Mouse (Mus musculus) neural tube, embryonic 15.5 days (tissue): Measurements from ENCODE around the gene Far1. TPM values are rescaled to one million over a fixed set of nuclear protein-coding genes. Genes with fewer than 3 reads are reported as not detected.

Experiments used
- ATAC-seq: fragments of 200-750 bp; cut with Nextera tagmentation; 2 replicates; pipeline ENCODE4 v1.8.0; 2017; ENCODE audit warnings: mild to moderate bottlenecking, moderate TSS enrichment, moderate library complexity; ENCODE audit not compliant: low FRiP score
- H3K27ac ChIP-seq: fragments of 300-500 bp; sonication (generic); replicated peaks from 2 replicates; pipeline ENCODE4 v1.5.1; 2015; ENCODE audit warnings: mild to moderate bottlenecking, inconsistent platforms
- H3K27me3 ChIP-seq: fragments of 300-500 bp; sonication (generic); replicated peaks from 2 replicates; pipeline ENCODE4 v1.6.1; 2015; ENCODE audit warnings: inconsistent platforms
- H3K36me3 ChIP-seq: fragments of 300-500 bp; sonication (generic); 2 replicates; pipeline ENCODE4 v1.6.1; 2015; ENCODE audit warnings: inconsistent platforms
- H3K4me1 ChIP-seq: fragments of 300-500 bp; sonication (generic); 2 replicates; pipeline ENCODE4 v1.6.1; 2015; ENCODE audit warnings: inconsistent platforms
- H3K4me2 ChIP-seq: fragments of 300-500 bp; sonication (generic); 2 replicates; pipeline ENCODE4 v1.6.1; 2015; ENCODE audit warnings: inconsistent platforms, mild to moderate bottlenecking, moderate library complexity
- H3K4me3 ChIP-seq: fragments of 300-500 bp; sonication (generic); replicated peaks from 2 replicates; pipeline ENCODE4 v1.5.1; 2015; ENCODE audit warnings: mild to moderate bottlenecking, inconsistent platforms
- H3K9ac ChIP-seq: fragments of 300-500 bp; sonication (generic); replicated peaks from 2 replicates; pipeline ENCODE4 v1.6.1; 2015; ENCODE audit warnings: mild to moderate bottlenecking, inconsistent platforms
- H3K9me3 ChIP-seq: fragments of 300-500 bp; sonication (generic); replicated peaks from 2 replicates; pipeline ENCODE4 v1.6.1; 2016; ENCODE audit warnings: inconsistent platforms
- WGBS: fragments of 180-500 bp; shearing (Covaris S2); methylation state at CpG from one replicate; pipeline ENCODE4 v1.1.7; 2015; ENCODE audit warnings: mixed read lengths; 5-methylcytosine and 5-hydroxymethylcytosine counted together
- polyA plus RNA-seq: library from polyadenylated mRNA; unstranded; fragments of >200 nt; fragmentation: Nextera tagmentation; extraction: Ambion mirVana; gene quantifications from 2 replicates; pipeline ENCODE4 v1.2.1, GENCODE M21; 2015

Gene Far1
- polyA plus RNA-seq, 1 experiment from 2014 or later = 61.2 TPM

GRCm38 (mm10) chr7:113512527-113513285 lies 928 bp upstream of the Far1 start:
- 19% methylated on average over 20 of the region's 20 CpGs for WGBS
- 0 out of 2 replicates have a peak, but pooled peaks cover 2% of the 10 kb centered on the region for H3K27me3 ChIP-seq
- peaks cover 18% of the 10 kb centered on the region for H3K4me1 ChIP-seq
- peak overlapping the region; percentile 85 for H3K4me2 ChIP-seq
- H3K27ac ChIP-seq = peak overlapping the region; percentile 96
- H3K4me3 ChIP-seq = peak overlapping the region; percentile 99
- H3K9ac ChIP-seq = peak overlapping the region; percentile 60
- H3K9me3 ChIP-seq = no peaks in the 10 kb centered on the region
- H3K36me3 ChIP-seq = no peaks in the 10 kb centered on the region
- no peak for ATAC-seq

GRCm38 (mm10) chr7:113513963-113514649 lies 472 bp downstream of the Far1 start:
- Histone ChIP-seq H3K4me2 (peak overlapping the region; percentile 85), H3K27ac (peak overlapping the region; percentile 96), H3K9me3 (no peaks in the 10 kb centered on the region), H3K27me3 (0 out of 2 replicates have a peak, but pooled peaks cover 2% of the 10 kb centered on the region), H3K4me1 (peaks cover 18% of the 10 kb centered on the region), H3K36me3 (no peaks in the 10 kb centered on the region), H3K9ac (peak overlapping the region; percentile 98), H3K4me3 (peak overlapping the region; percentile 99)
- peak; percentile 73 for ATAC-seq
- WGBS = under 1% methylated on average over 40 of the region's 45 CpGs

- no peak overlapping the region for H3K9ac ChIP-seq
- H3K27ac ChIP-seq = no peak overlapping the region
- H3K36me3 ChIP-seq = no peaks in the 10 kb centered on the region
- no peak overlapping the region for H3K4me3 ChIP-seq
- peaks cover 18% of the 10 kb centered on the region for H3K4me1 ChIP-seq
- H3K9me3 ChIP-seq = no peaks in the 10 kb centered on the region
- 82% methylated on average over 4 of the region's 4 CpGs for WGBS
- no peak for ATAC-seq
- no peak overlapping the region for H3K4me2 ChIP-seq
- H3K27me3 ChIP-seq = no peaks in the 10 kb centered on the region
These were observed 2.2 kb downstream of the Far1 start for GRCm38 (mm10) chr7:113515831-113516230.

- peaks cover 13% of the 10 kb centered on the region for H3K4me1 ChIP-seq
- 60% methylated on average over 3 of the region's 3 CpGs for WGBS
- no peak overlapping the region for H3K4me2 ChIP-seq
- no peaks in the 10 kb centered on the region for H3K9me3 ChIP-seq
- H3K27ac ChIP-seq = no peak overlapping the region
- H3K9ac ChIP-seq = no peak overlapping the region
- H3K27me3 ChIP-seq = no peaks in the 10 kb centered on the region
- H3K4me3 ChIP-seq = no peak overlapping the region
- ATAC-seq = no peak
- H3K36me3 ChIP-seq = no peaks in the 10 kb centered on the region
These were observed 4.8 kb downstream of the Far1 start for GRCm38 (mm10) chr7:113518419-113518818.

- 88% methylated on average over 2 of the region's 2 CpGs for WGBS
- H3K4me1 ChIP-seq = peaks cover 13% of the 10 kb centered on the region
- no peak overlapping the region for H3K9ac ChIP-seq
- no peaks in the 10 kb centered on the region for H3K27me3 ChIP-seq
- no peak overlapping the region for H3K27ac ChIP-seq
- no peaks in the 10 kb centered on the region for H3K36me3 ChIP-seq
- no peak overlapping the region for H3K4me2 ChIP-seq
- ATAC-seq = no peak
- H3K9me3 ChIP-seq = no peaks in the 10 kb centered on the region
- no peak overlapping the region for H3K4me3 ChIP-seq
These were observed 5.3 kb downstream of the Far1 start for GRCm38 (mm10) chr7:113518961-113519360.

GRCm38 (mm10) chr7:113543158-113543557 lies 29.5 kb downstream of the Far1 start:
- Histone ChIP-seq H3K4me2 (no peak overlapping the region), H3K27me3 (no peaks in the 10 kb centered on the region), H3K9me3 (no peaks in the 10 kb centered on the region), H3K27ac (no peak overlapping the region), H3K4me3 (no peak overlapping the region), H3K36me3 (peaks cover 20% of the 10 kb centered on the region), H3K9ac (no peak overlapping the region), H3K4me1 (no peaks in the 10 kb centered on the region)
- 33% methylated on average over 1 of the region's 1 CpGs for WGBS
- no peak for ATAC-seq

- H3K4me1 ChIP-seq = no peaks in the 10 kb centered on the region
- H3K4me3 ChIP-seq = no peak overlapping the region
- no peak overlapping the region for H3K4me2 ChIP-seq
- no peaks in the 10 kb centered on the region for H3K27me3 ChIP-seq
- H3K9ac ChIP-seq = no peak overlapping the region
- ATAC-seq = no peak
- H3K9me3 ChIP-seq = no peaks in the 10 kb centered on the region
- H3K36me3 ChIP-seq = peaks cover 16% of the 10 kb centered on the region
- H3K27ac ChIP-seq = no peak overlapping the region
These were observed 38.3 kb downstream of the Far1 start for GRCm38 (mm10) chr7:113551742-113552463.

- Histone ChIP-seq H3K27me3 (no peaks in the 10 kb centered on the region), H3K4me3 (no peak overlapping the region)
- WGBS = 83% methylated on average over 2 of the region's 2 CpGs
These were observed 38.9 kb downstream of the Far1 start for GRCm38 (mm10) chr7:113552508-113552907.

GRCm38 (mm10) chr7:113556138-113556537 lies 42.5 kb downstream of the Far1 start:
- H3K27me3 ChIP-seq = no peaks in the 10 kb centered on the region
- peaks cover 9% of the 10 kb centered on the region for H3K36me3 ChIP-seq
- no peak overlapping the region for H3K27ac ChIP-seq
- no peaks in the 10 kb centered on the region for H3K4me1 ChIP-seq
- ATAC-seq = no peak
- H3K9ac ChIP-seq = no peak overlapping the region
- H3K9me3 ChIP-seq = no peaks in the 10 kb centered on the region
- 89% methylated on average over 1 of the region's 1 CpGs for WGBS
- H3K4me2 ChIP-seq = no peak overlapping the region
- H3K4me3 ChIP-seq = no peak overlapping the region

More at GRCm38 (mm10) chr7:113552508-113552907, 38.9 kb downstream of the Far1 start:
- H3K9ac ChIP-seq = no peak overlapping the region
- H3K9me3 ChIP-seq = no peaks in the 10 kb centered on the region
- no peak overlapping the region for H3K4me2 ChIP-seq
- H3K27ac ChIP-seq = no peak overlapping the region
- no peak for ATAC-seq
- peaks cover 12% of the 10 kb centered on the region for H3K36me3 ChIP-seq
- H3K4me1 ChIP-seq = no peaks in the 10 kb centered on the region

- H3K9me3 ChIP-seq = no peaks in the 10 kb centered on the region
- peaks cover 7% of the 10 kb centered on the region for H3K36me3 ChIP-seq
- no peaks in the 10 kb centered on the region for H3K4me1 ChIP-seq
- H3K4me2 ChIP-seq = no peak overlapping the region
- ATAC-seq = no peak
- H3K9ac ChIP-seq = no peak overlapping the region
- 98% methylated on average over 1 of the region's 1 CpGs for WGBS
- no peak overlapping the region for H3K27ac ChIP-seq
- H3K4me3 ChIP-seq = no peak overlapping the region
- H3K27me3 ChIP-seq = no peaks in the 10 kb centered on the region
These were observed 53.3 kb downstream of the Far1 start for GRCm38 (mm10) chr7:113566892-113567291.

GRCm38 (mm10) chr7:113571121-113571520 lies 57.5 kb downstream of the Far1 start:
- no peak for ATAC-seq
- Histone ChIP-seq H3K9me3 (no peaks in the 10 kb centered on the region), H3K27ac (no peak overlapping the region), H3K4me3 (no peak overlapping the region), H3K27me3 (no peaks in the 10 kb centered on the region), H3K9ac (no peak overlapping the region), H3K4me1 (no peaks in the 10 kb centered on the region), H3K4me2 (no peak overlapping the region), H3K36me3 (peaks cover 7% of the 10 kb centered on the region)
- WGBS = 82% methylated on average over 6 of the region's 6 CpGs
